In the genomic region with DNA sequence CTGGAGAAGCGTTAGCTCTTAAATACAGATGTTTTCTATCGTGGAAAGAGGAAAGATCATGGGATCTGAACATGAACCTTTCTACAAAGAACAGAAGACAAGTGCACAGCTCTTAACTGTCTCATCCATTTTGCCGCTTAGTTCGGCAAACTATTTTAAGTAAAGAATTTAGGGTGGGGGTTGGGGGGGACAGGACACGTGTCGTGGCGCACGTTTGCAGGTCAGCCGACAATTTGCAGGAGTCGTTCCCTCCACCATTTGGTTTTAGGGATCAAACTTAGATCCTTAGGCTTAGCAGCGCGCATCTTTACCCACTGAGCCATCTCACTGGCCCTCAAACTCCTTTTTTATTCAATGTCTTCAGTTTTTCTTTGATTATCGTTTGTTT, we compare ENCODE assay signal across 8 mouse cellular contexts. TPM values are rescaled to one million over a fixed set of nuclear protein-coding genes. Genes with fewer than 3 reads are reported as not detected.
DNase-seq lines count a peak whose midpoint lies in the region; ATAC-seq lines count a peak whose summit lies in the region.

No protein-coding gene starts in this region.

- H3K36me3 ChIP-seq in kidney, embryonic 16.5 days (ENCODE audit: insufficient read depth, low read length) = no peaks in the 10 kb centered on the region
- no peaks in the 10 kb centered on the region for H3K36me3 ChIP-seq in hindbrain, embryonic 12.5 days
- no peaks in the 10 kb centered on the region for H3K36me3 ChIP-seq in midbrain, embryonic 13.5 days

- H3K9me3 ChIP-seq in kidney, embryonic 16.5 days (ENCODE audit: low read length) = no peaks in the 10 kb centered on the region
- H3K9me3 ChIP-seq in hindbrain, embryonic 12.5 days (replicated peaks) = no peaks in the 10 kb centered on the region
- no peaks in the 10 kb centered on the region for H3K9me3 ChIP-seq in midbrain, embryonic 13.5 days

- ATAC-seq in kidney, embryonic 16.5 days (ENCODE audit: low FRiP score, low TSS enrichment) = no peak
- ATAC-seq in hindbrain, embryonic 12.5 days (ENCODE audit: low FRiP score) = 0 out of 2 replicates have a peak, but pooled peaks have one; percentile 0
- peak; percentile 1; the same call in 1 of the 2 replicates for ATAC-seq in midbrain, embryonic 13.5 days

- peak overlapping the region; percentile 82 for H3K4me2 ChIP-seq in kidney, embryonic 16.5 days (replicated peaks; ENCODE audit: low read depth, low read length)
- H3K4me2 ChIP-seq in hindbrain, embryonic 12.5 days (replicated peaks) = peak overlapping the region; percentile 58
- H3K4me2 ChIP-seq in midbrain, embryonic 13.5 days (replicated peaks) = peak overlapping the region; percentile 69

- no peaks in the 10 kb centered on the region for H3K27me3 ChIP-seq in kidney, embryonic 16.5 days (ENCODE audit: insufficient read depth, low read length)
- H3K27me3 ChIP-seq in hindbrain, embryonic 12.5 days = no peaks in the 10 kb centered on the region
- H3K27me3 ChIP-seq in midbrain, embryonic 13.5 days = 0 out of 2 replicates have a peak, but pooled peaks cover 6% of the 10 kb centered on the region

- H3K4me3 ChIP-seq in kidney, embryonic 16.5 days (ENCODE audit: low read length) = peak overlapping the region; percentile 90
- H3K4me3 ChIP-seq in brown adipose tissue, adult 24 weeks (ENCODE audit: insufficient read depth, low read depth, low read length) = peak overlapping the region; percentile 63
- peak overlapping the region; percentile 92 for H3K4me3 ChIP-seq in hindbrain, embryonic 12.5 days
- H3K4me3 ChIP-seq in midbrain, embryonic 13.5 days (replicated peaks) = peak overlapping the region; percentile 75

- H3K27ac ChIP-seq in kidney, embryonic 16.5 days (ENCODE audit: low read length) = peak overlapping the region; percentile 99
- H3K27ac ChIP-seq in brown adipose tissue, adult 24 weeks (replicated peaks; ENCODE audit: low read depth, low read length) = peak overlapping the region; percentile 17; the same call in 1 of the 2 replicates
- peak overlapping the region; percentile 99; the same call in 1 of the 2 replicates for H3K27ac ChIP-seq in hindbrain, embryonic 12.5 days
- peak overlapping the region; percentile 99; the same call in 1 of the 2 replicates for H3K27ac ChIP-seq in midbrain, embryonic 13.5 days

- DNase-seq in kidney, postnatal 36 days = no peak
- DNase-seq in urinary bladder, postnatal 36 days (ENCODE audit: low spot score in 2 of 2) = no peak
- DNase-seq in cerebellum, adult 8-10 months = no peak
- DNase-seq in cerebellum, adult 11-12 months = no peak

- H3K9ac ChIP-seq in kidney, embryonic 16.5 days (replicated peaks; ENCODE audit: low read length) = peak overlapping the region; percentile 98
- H3K9ac ChIP-seq in hindbrain, embryonic 12.5 days = peak overlapping the region; percentile 97
- H3K9ac ChIP-seq in midbrain, embryonic 13.5 days (replicated peaks) = peak overlapping the region; percentile 96; the same call in 1 of the 2 replicates

- WGBS in kidney, embryonic 16.5 days = under 1% methylated on average over 13 of the region's 13 CpGs
- WGBS in hindbrain, embryonic 12.5 days = 2% methylated on average over 13 of the region's 13 CpGs
- WGBS in midbrain, embryonic 13.5 days = 1% methylated on average over 13 of the region's 13 CpGs

- peaks cover 42% of the 10 kb centered on the region for H3K4me1 ChIP-seq in kidney, embryonic 16.5 days (ENCODE audit: insufficient read depth, low read length)
- peaks cover 13% of the 10 kb centered on the region for H3K4me1 ChIP-seq in brown adipose tissue, adult 24 weeks (ENCODE audit: control insufficient read depth, insufficient read depth, insufficient read length, low read length)
- peaks cover 50% of the 10 kb centered on the region for H3K4me1 ChIP-seq in hindbrain, embryonic 12.5 days
- H3K4me1 ChIP-seq in midbrain, embryonic 13.5 days (replicated peaks) = peaks cover 57% of the 10 kb centered on the region

RNA-seq across cellular contexts. Expression of gene Zfp609, which starts 0.6 kb away (rescaled TPM):
- polyA plus RNA-seq in kidney, embryonic 16.5 days (2015; fragmentation: Nextera tagmentation; extraction: Ambion mirVana) = 4.8 and 6.4 TPM in 2 replicates
- polyA plus RNA-seq in brown adipose tissue, adult 24 weeks (2012; ENCODE audit: insufficient read depth, insufficient read length, missing spikeins) = 8.8 and 12.2 TPM in 2 replicates
- 11.3 and 14.0 TPM in 2 replicates for polyA plus RNA-seq in hindbrain, embryonic 12.5 days (2016; fragmentation: Nextera tagmentation; extraction: Ambion mirVana)
- 9.9 and 10.5 TPM in 2 replicates for polyA plus RNA-seq in midbrain, embryonic 13.5 days (2015; fragmentation: Nextera tagmentation; extraction: Ambion mirVana)

Comparison
In these comparisons a context has a peak if more than half of its experiments do, and no peak if none do; other contexts are left out.
1. H3K27ac ChIP-seq: peak in every context shown above with its lines; median percentile 99 in kidney, embryonic 16.5 days; 99 in hindbrain, embryonic 12.5 days; 99 in midbrain, embryonic 13.5 days; 17 in brown adipose tissue, adult 24 weeks.